Mouse (Mus musculus) cerebellum, adult 2 months (tissue): ENCODE measurements around the gene Tlk2. TPM values are rescaled to one million over a fixed set of nuclear protein-coding genes. Genes with fewer than 3 reads are reported as not detected.
A peak's percentile ranks its signal among the peaks of the same experiment; 100 is the strongest.

Experiments used
- DNase-seq, 2 experiments: peaks; one replicate each; pipeline ENCODE4 v3.0.0; 2021
- H3K27ac ChIP-seq: fragments of 200-500 bp; 2 replicates; pipeline ENCODE4 v1.5.1; 2012; ENCODE audit warnings: low read length, control low read depth, inconsistent platforms; ENCODE audit not compliant: insufficient read depth
- H3K27me3 ChIP-seq: fragments of 200-500 bp; 2 replicates; pipeline ENCODE4 v1.6.1; 2012; ENCODE audit warnings: inconsistent platforms, mild to moderate bottlenecking, low read length, moderate library complexity; ENCODE audit not compliant: control insufficient read depth, insufficient read depth
- H3K4me1 ChIP-seq: fragments of 200-500 bp; 2 replicates; pipeline ENCODE4 v1.6.1; 2011; ENCODE audit warnings: low read length; ENCODE audit not compliant: control insufficient read depth, insufficient read depth
- H3K4me3 ChIP-seq: fragments of 200-500 bp; replicated peaks from 2 replicates; pipeline ENCODE3; 2011; ENCODE audit warnings: mild to moderate bottlenecking, low read depth, low read length, control low read depth; ENCODE audit not compliant: insufficient read depth
- CTCF ChIP-seq: fragments of 200-500 bp; IDR thresholded peaks from 2 replicates; pipeline ENCODE4 v1.5.1; 2011; ENCODE audit warnings: low read depth, mild to moderate bottlenecking, control low read depth, low read length, moderate library complexity, borderline replicate concordance; ENCODE audit not compliant: insufficient read depth
- POLR2A ChIP-seq: fragments of 200-500 bp; IDR thresholded peaks from 2 replicates; pipeline ENCODE4 v1.6.1; 2011; ENCODE audit warnings: low read length, control low read depth, borderline replicate concordance; ENCODE audit not compliant: insufficient read depth
- WGBS: fragments of 180-500 bp; shearing (Covaris S2); methylation state at CpG from one replicate; pipeline ENCODE4 v1.1.7; 2018; 5-methylcytosine and 5-hydroxymethylcytosine counted together
- polyA plus RNA-seq: library from polyadenylated mRNA; depleted of rRNA; stranded (reverse); fragments of >200 nt; gene quantifications from 2 replicates; pipeline ENCODE4 v1.2.3, GENCODE M21; 2012

Tlk2 gene
- polyA plus RNA-seq, 1 experiment, result 44.6 TPM

GRCm38 (mm10) chr11:105281763-105282459, 103.3 kb downstream of the Tlk2 start:
- Histone ChIP-seq H3K27me3 (no peaks in the 10 kb centered on the region), H3K27ac (0 out of 2 replicates have a peak overlapping the region, but pooled peaks have one; percentile 13), H3K4me1 (peaks cover 17% of the 10 kb centered on the region), H3K4me3 (no peak overlapping the region)
- WGBS, result 21% methylated on average over 12 of the region's 12 CpGs
- DNase-seq, result peak; percentile 42 to 60
- TF ChIP-seq POLR2A (no peak), CTCF (no peak)

GRCm38 (mm10) chr11:105282460-105282859, 103.9 kb downstream of the Tlk2 start:
- Histone ChIP-seq H3K4me3 (no peak overlapping the region), H3K4me1 (peaks cover 17% of the 10 kb centered on the region), H3K27ac (no peak overlapping the region), H3K27me3 (no peaks in the 10 kb centered on the region)
- TF ChIP-seq CTCF (no peak), POLR2A (no peak)
- 38% methylated on average over 2 of the region's 2 CpGs for WGBS
- peak; percentile 25 to 29 for DNase-seq

- Histone ChIP-seq H3K27ac (no peak overlapping the region), H3K4me3 (no peak overlapping the region), H3K4me1 (peaks cover 17% of the 10 kb centered on the region), H3K27me3 (no peaks in the 10 kb centered on the region)
- DNase-seq, result no peak
- WGBS, result 95% methylated on average over 9 of the region's 9 CpGs
- TF ChIP-seq POLR2A (no peak), CTCF (no peak)
Measured at GRCm38 (mm10) chr11:105283016-105283415, 104.4 kb downstream of the Tlk2 start.

- H3K27me3 ChIP-seq, result no peaks in the 10 kb centered on the region
- no peak for DNase-seq
- WGBS, result 70% methylated on average over 3 of the region's 3 CpGs
- peaks cover 17% of the 10 kb centered on the region for H3K4me1 ChIP-seq
- H3K27ac ChIP-seq, result no peak overlapping the region
- no peak overlapping the region for H3K4me3 ChIP-seq
- TF ChIP-seq POLR2A (no peak), CTCF (no peak)
Measured at GRCm38 (mm10) chr11:105285720-105286119, 107.1 kb downstream of the Tlk2 start.

- TF ChIP-seq CTCF, result no peak
- H3K27me3 ChIP-seq, result no peaks in the 10 kb centered on the region
- WGBS, result 37% methylated on average over 3 of the region's 3 CpGs
- no peak for DNase-seq
- 0 out of 2 replicates have a peak, but pooled peaks cover 3% of the 10 kb centered on the region for H3K4me1 ChIP-seq
- no peak overlapping the region for H3K27ac ChIP-seq
- no peak overlapping the region for H3K4me3 ChIP-seq
Measured at GRCm38 (mm10) chr11:105289403-105289802, 110.8 kb downstream of the Tlk2 start.

- DNase-seq, result no peak
- TF ChIP-seq CTCF, result no peak
- no peak for TF ChIP-seq POLR2A
- H3K27me3 ChIP-seq, result no peaks in the 10 kb centered on the region
- no peak overlapping the region for H3K27ac ChIP-seq
- no peaks in the 10 kb centered on the region for H3K4me1 ChIP-seq
- 24% methylated on average over 10 of the region's 10 CpGs for WGBS
- no peak overlapping the region for H3K4me3 ChIP-seq
Measured at GRCm38 (mm10) chr11:105291681-105292123, 113.1 kb downstream of the Tlk2 start.

GRCm38 (mm10) chr11:105292124-105293071, 113.8 kb downstream of the Tlk2 start, which contains the start of gene Mrc2:
Gene Mrc2, plus strand, starts transcription at chr11:105292643.
- H3K27ac ChIP-seq, result no peak within 1 kb of the TSS
- TF ChIP-seq CTCF (no peak), POLR2A (no peak)
- WGBS, result 1% methylated on average over 73 of the region's 75 CpGs
- no peaks in the 10 kb centered on the region for H3K4me1 ChIP-seq
- peak; percentile 10 to 25 for DNase-seq
- no peaks in the 10 kb centered on the region for H3K27me3 ChIP-seq
- peak within 1 kb of the TSS; percentile 42 for H3K4me3 ChIP-seq

- 16% methylated on average over 26 of the region's 26 CpGs for WGBS
- no peak overlapping the region for H3K27ac ChIP-seq
- H3K4me3 ChIP-seq, result no peak overlapping the region
- no peak for DNase-seq
- H3K27me3 ChIP-seq, result no peaks in the 10 kb centered on the region
- H3K4me1 ChIP-seq, result no peaks in the 10 kb centered on the region
- TF ChIP-seq CTCF, result no peak
Measured at GRCm38 (mm10) chr11:105293101-105293581, 114.5 kb downstream of the Tlk2 start.
